Mouse (Mus musculus) ovary, postnatal 10 days (tissue): ENCODE data around the gene Tctex1d4.

ENCODE experiments used
- DNase-seq: peaks from one replicate; pipeline ENCODE4 v3.0.0; 2022; ENCODE audit warnings: low spot score

The Tctex1d4 gene

DNA sequence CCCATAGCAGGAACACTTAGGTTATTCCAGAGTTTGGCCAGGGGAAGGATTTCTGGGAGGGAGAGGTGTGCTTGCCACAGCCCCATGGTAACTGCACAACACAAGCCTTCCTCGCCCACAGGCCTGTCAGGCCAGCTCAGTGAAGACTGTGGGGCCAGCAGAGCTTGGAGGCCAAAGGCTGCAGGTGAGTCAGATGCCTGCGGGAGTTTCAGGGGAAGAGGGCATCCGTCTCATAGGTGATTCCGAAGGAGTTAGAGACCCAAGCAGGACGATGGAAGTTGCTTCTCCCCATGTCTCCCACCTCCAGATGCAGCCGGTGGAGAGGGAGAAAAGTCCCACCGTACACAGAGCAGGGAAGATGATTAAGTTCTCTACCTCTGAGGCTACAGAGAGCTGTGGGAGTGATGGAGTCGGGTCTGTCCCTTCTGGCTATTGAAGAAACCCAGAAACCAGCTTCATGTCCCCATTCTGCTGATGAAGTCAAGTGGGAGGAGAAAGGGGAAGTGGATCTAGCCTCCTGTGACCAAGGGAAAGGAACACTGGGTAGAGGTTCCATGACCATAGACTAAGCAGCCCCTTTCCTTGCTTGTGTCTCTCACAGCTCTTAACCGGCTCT, at the start of gene Tctex1d4:
Gene Tctex1d4, plus strand, starts transcription at position 120 of the 616 bp plus-strand sequence.
- no peak for DNase-seq

DNA sequence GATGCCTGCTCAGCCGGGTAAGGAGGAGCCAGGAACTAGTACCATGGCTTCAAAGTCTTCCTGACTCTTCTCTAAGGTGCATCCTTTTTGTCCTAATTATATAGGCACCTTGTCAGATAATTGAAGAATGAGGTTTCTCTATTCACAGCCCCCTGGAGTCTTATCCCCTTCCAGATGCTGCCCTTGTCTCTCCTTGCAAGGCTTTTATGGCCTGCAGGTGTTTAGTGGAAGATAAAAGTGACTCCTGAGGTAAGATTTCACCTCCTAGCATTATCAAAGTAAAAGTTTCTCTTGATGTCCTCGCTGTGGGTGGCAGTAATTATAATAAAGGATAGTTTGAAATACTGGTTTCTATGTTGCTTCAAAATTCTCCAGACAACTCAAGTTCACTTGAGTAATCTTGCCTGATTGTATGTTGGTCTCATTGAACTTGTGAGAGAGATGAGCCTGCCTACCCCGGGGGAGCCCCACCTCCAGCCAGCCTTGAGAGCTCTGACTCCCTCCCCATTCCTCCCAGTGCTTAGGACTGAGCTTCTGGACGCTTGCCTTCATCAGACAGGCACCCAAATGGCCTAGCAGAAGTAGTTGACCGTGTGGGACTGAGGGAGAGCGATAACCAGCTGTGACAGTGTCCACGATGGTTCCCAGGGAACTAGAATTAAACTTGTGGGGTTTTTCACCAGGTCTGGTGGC, 38.5 kb upstream of the Tctex1d4 start:
- no peak for DNase-seq

DNA sequence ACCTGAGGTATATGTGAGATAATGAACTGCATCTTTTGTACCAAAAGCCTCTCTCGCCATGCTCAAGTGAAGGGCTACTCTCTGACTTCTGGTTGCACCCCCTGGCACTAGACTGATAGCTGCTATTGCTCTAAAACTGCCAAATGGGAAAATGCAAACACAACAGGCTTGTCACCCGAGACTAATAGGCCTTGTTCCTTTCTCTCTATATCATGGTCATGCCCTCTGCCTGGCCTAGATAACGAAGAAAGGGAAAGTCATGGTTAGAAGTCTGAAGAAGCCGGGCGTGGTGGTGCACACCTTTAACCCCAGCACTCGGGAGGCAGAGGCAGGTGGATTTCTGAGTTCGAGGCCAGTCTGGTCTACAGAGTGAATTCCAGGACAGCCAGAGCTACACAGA, 36.0 kb upstream of the Tctex1d4 start:
- no peak for DNase-seq

DNA sequence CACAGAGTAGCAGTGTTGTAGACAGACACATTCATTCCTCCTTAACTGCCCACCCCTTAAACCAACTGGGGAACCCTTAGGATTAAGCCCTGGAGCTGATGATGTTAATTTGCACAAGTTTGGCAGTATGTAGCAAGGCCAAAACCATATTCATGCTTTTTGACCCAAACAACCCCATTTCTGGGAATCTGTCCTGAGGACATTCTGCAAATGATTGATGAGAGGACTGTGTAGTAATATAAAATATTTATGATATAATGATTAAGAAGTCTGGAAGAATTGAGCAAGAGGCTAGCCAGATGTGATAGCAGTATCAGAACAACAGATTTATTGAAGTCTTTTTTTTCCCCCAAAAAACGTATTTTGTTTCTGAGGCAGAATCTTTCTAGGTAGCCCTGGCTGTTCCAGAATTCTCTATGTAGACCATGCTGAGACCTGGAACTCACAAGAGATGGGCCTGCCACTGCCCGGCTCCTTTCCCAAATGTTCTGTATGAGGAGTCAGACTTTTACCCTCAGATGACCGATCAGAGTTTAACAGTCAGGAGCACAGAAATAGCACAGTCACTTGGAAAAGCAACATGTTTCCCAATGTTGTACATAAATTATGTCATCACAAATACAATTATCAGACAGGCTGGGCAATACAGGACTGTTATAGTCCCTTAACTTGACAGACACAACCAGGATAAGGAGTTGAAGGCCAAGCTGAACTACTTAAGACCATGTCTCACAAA, 31.8 kb upstream of the Tctex1d4 start:
- no peak for DNase-seq

DNA sequence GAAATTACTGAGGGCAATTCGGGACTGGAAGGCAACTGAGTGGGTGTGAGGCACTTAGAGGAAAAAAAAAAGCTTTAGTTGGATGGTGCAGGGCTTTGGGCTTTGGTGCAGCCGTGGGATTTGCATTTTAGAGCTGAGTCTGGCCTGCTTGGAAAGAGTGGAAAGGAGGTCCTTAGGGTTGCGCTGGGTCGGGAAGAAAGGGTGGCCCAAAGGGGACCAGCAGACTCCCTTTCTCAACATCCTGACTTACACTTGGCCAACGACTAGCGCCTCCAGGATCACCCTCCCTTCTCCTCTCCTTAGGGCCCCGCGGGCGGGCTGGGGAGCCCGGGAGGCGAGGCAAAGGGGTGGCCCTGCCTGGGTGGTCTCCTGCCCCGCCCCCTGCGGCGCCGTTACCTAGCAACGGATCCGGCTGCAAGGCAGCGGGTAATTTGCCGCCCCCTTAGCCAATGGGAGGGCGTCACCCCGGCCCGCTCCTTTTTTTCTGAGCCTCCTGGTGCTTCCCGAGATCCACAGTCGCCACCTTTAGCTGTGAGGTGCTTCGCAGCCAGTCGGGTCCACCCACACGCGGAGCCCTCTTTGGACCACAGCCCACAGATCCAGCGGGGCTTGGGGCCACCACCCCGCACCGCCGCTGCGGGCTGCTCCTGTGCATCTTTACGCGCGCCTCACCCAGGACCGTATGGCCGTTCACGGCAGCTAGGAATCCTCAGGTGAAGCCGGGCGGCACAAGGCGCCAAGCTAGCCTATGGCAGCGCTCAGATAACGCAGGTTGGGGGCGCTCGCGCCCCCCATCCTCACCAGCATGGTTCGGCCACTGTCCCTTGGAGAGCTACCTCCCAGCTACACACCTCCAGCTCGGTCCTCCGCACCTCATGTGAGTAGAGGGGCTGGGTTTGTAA, 30.8 kb upstream of the Tctex1d4 start, which contains the start of gene Ptch2:
Gene Ptch2, plus strand, starts transcription at position 525 of the 902 bp plus-strand sequence.
- peak; percentile 66 for DNase-seq

DNA sequence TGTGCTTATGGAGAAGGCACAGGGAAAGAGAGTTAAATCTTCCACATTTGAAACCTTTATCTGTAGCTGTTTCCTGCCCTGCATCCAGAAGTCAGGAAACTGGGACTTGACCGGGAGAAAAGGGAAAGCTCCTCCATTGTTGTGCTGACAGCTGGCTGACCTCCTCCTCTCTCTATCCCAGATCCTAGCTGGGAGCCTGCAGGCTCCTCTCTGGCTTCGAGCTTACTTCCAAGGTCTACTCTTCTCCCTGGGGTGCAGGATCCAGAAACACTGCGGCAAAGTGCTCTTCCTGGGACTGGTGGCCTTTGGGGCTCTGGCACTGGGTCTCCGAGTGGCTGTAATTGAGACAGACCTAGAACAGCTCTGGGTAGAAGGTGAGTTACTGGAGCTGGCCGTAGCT, 29.9 kb upstream of the Tctex1d4 start:
- no peak for DNase-seq

DNA sequence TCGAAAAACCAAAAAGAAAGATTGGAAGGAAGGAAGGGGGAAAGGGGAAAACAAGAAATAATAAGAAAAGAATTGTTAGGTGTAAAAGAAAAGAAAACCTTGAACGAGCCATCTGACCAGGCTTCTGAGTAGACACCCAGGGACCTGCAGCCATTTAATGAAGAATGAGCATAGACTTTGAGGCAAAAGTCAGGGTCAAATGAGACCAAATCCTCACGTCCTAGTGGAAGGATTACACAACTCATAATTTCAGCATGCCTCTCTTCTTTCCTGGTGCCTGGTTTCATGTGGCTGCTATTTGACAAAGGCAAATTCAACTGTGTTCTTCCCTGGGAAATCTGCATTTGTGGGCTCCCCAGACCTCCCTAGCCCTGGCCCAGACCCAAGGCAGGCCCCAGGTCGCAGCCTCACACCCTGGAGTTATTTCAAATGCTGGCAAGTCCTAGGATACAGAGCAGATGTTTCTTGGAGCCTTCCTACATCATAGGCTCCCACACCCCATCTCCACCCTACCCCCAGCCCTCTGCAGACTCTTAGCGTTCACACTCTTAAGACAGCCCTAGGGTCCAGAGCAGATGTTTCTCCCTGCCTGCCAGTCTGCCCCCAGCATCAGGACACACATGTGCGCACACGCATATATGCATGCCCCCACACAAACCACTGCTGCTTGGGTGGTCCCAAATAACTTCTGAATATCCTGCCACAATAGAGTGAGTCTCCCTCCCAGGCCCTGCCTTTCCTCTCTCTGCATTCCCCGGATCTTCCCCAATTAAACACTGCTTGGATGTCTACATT, 28.4 kb upstream of the Tctex1d4 start:
- DNase-seq: no peak

DNA sequence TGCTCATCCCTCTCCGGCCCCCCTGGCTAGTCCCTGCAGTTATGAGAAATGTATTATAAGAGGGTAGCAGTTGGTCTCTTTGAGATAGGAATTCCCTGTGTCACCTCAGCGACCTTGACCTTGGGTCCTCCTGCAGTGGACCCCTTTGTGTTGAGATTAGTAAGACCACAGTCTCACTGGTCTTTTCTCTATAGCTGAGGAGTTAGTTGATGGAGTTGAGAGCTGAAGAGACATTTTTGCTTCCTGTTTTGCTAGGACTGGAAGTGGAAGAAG, 27.9 kb upstream of the Tctex1d4 start:
- no peak for DNase-seq

DNA sequence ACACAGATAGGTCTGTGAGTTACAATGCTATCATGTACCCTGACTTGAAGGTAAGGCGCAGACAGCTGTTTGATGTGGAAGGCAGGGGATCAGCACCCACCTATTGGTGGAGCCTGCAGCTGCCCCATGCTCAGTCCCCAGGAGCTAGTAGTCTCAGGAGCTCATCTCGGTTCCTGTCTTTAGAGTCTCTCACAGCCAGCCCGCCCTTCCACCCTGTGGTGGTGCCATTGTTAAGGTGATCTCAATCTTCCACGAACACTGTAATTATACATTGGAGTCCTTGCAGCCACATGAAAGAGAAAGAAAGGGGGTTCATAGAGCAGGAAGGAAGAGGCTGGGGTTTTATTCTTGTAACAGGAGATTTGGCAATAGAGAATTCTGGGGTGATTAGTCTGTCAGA, 26.6 kb upstream of the Tctex1d4 start:
- no peak for DNase-seq

DNA sequence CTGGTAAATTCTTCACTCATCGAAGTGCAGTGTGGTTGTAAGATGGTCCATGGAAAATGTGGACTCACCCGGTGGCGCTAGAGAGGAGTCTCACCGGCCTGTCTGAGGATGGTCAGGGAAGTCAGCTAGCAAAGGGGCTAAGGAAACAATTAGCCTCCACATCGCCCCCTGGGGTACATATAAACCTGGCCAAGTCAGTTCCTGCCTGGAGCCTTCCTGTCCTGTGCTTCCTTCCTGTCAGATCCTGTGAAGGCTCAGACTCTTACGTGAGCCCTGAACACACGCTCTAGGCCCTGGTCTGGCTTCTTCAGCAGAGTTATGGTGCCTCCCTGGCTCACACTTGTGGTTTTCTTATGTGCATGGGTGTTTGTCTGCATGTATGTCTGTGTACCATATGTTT, 25.4 kb upstream of the Tctex1d4 start:
- DNase-seq: no peak

DNA sequence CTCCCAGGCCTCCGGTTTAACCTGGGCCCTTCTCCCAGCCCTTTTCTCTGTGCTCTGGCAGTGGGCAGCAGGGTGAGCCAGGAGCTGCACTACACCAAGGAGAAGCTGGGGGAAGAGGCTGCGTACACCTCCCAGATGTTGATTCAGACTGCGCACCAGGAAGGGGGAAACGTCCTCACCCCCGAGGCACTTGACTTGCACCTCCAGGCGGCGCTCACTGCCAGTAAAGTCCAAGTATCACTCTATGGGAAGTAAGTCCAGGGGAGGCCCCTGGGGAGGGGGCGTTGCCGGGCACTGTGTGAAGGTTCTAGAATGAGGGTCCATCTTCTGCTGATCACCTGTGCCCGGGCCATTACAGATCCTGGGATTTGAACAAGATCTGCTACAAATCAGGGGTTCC, 21.9 kb upstream of the Tctex1d4 start:
- no peak for DNase-seq

DNA sequence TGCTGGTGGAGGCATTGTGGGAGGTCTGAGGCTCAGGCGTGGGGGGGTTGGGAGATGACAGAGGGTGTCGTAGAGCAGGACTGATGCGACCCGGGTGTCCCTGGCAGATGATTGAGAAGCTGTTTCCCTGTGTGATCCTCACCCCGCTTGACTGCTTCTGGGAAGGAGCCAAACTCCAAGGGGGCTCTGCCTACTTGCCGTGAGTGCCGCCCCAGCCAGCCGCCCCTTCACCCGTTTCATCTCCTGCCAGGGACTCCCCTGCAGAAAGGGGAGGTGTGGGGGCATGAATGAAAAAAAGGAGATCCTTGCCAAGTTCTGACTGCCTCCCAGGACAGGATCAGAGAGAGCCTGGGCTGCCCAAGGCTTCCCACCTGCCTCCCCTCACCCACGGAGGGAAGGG, 21.5 kb upstream of the Tctex1d4 start:
- DNase-seq: no peak

DNA sequence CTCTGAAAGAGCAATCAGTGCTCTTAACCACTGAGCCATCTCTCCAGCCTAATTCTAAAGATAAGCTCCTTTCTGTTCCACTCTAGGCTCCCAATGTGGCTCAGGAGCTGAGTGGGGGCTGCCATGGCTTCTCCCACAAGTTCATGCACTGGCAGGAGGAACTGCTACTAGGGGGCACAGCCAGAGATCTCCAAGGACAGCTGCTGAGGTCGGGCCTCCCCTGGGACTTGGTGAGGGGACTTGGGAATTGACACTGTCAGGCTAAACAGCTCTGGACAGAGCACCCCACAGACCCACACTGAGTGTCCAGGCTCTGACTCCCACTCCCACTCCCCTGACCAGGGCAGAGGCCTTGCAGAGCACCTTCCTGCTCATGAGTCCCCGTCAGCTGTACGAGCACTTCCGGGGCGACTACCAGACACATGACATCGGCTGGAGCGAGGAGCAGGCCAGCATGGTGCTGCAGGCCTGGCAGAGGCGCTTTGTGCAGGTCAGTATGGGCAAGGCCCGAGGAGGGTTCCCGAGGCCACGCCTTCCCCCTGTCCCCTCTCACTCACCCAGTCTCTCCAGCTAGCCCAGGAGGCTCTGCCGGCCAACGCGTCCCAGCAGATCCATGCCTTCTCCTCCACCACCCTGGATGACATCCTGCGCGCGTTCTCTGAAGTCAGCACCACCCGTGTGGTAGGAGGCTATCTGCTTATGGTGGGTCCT, 18.6 kb upstream of the Tctex1d4 start:
- no peak for DNase-seq

DNA sequence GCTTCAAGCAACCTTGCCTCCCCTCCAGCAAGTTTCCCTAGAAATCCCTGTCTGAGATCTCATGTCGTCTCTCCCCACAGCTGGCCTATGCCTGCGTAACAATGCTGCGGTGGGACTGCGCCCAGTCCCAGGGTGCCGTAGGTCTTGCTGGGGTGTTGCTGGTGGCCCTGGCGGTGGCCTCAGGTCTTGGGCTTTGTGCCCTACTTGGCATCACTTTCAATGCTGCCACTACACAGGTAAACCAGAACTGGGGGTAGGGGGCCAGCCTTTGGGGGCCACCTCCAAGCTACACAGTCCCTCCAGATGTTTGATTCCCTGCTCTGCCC, 18.1 kb upstream of the Tctex1d4 start:
- DNase-seq: no peak

DNA sequence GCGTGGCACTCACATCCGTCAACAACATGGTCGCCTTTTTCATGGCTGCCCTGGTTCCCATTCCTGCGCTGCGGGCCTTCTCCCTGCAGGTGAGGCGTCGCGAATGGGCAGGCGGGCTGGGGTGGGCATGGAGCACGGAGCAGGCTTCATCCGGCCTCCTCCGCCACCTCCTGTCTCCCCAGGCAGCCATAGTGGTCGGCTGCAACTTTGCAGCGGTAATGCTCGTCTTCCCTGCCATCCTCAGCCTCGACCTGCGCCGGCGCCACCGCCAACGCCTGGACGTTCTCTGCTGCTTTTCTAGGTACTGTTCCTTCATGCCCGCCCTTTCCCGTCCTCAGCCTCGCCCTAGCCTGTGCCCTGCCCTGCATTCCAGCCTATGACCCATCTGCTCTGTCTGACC, 17.3 kb upstream of the Tctex1d4 start:
- no peak for DNase-seq

DNA sequence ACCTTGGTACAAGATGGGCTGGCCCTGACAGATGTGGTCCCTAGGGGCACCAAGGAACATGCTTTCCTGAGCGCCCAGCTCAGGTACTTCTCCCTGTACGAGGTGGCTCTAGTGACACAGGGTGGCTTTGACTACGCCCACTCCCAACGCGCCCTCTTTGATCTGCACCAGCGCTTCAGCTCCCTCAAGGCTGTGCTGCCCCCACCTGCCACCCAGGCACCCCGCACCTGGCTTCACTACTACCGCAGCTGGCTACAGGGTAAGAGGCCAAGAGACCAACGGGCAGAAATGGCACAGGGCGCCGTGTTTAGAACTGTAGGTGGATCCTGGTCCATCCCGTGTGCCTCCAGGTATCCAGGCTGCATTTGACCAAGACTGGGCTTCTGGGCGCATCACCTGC, 16.3 kb upstream of the Tctex1d4 start:
- no peak for DNase-seq

DNA sequence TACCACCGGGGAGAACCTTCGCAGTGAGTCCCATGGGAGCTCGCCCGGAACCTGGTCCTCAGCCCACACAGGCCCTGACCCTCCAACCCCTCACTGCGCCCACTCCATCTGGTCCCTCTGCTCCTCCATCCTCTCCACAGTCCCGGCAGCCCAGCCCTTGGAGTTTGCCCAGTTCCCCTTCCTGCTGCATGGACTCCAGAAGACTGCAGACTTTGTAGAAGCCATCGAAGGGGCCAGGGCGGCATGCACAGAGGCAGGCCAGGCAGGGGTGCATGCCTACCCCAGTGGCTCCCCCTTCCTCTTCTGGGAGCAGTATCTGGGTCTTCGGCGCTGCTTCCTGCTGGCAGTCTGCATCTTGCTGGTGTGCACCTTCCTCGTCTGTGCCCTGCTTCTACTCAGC, 15.6 kb upstream of the Tctex1d4 start:
- no peak for DNase-seq

DNA sequence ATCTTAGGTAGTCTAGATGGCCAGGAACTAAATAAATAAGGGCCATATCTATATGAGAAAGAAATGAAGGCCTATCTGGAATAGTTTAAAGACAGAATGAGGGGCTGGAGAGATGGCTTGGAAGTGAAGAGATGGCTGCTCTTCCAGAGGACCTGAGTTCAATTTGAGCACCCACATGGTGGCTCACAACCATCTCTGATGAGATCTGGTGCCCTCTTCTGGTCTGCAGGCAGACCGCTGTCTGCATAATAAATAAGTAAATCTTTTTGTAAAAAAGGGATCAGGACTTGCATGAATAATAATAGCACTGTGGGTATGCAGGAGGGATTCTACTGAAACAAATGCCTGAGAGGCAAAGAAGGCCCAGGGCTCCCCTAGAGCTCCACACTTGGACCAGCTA, 13.4 kb upstream of the Tctex1d4 start:
- no peak for DNase-seq

DNA sequence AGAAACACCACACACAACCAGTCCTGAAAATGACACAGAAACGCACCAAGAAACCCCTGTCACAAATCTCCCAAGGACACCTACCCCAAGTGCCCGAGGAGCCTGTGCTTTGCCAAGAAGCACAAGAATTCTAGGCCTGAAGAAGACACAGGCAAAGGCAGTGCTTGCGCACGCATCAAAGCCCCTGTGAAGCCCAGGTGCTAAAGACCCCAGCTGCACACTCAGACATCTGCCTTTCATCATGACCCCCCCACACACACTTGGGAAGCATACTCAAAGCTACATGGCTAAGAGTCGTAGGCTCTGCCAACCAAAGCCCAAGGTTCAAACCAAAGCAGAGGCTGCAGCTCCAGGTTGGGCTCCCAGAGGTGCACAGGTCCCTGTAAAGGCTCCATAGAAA, 11.0 kb upstream of the Tctex1d4 start:
- DNase-seq: no peak

DNA sequence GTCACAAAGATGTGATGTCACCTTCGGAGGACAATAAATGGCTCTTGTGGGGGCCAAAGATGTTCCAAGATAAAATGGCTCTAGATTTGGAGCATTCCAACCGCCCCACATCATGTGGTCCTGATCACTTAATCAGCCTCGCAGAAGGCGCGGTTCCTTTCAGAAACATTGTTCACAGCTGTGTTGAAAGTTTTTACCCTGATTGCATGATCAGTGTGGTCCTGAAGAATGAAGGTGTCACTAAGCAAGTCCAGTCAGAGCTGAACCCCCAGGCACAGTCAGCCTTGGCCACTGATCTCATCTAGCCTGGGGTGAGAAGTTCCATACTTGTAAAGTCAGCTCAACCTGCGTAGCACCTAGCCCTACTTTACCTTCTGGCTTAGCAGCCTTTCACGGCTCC, 8.7 kb upstream of the Tctex1d4 start:
- DNase-seq: no peak

DNA sequence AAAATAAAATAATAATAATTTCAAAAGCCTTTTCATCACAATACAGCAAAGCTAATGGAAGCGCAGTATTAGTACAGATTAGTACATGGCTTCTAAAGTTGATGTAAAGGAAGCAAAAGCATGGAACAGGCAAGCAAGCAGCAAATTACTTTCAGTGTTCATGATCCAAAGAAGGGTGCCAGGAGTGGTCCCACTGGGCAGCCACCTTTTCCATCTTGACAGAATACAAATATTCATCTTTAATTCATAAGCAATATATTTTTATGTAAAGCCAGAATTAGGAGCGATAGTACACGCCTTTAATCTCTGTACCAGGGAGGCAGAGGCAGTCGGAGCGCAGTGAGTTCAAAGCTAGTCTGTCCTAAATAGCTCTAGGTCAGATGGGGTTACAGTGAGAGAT, 7.0 kb upstream of the Tctex1d4 start:
- DNase-seq: no peak
